Mouse (Mus musculus): Measurements from ENCODE around the gene Heatr9.

GRCm38 (mm10) chr11:83534609-83535423 is 12.8 kb upstream of the Heatr9 start:
- TF ChIP-seq CTCF (IDR thresholded peaks at IDR 0.05) (no peak), EP300 (IDR thresholded peaks at IDR 0.05) (no peak)
